Mouse (Mus musculus) liver, embryonic 14.5 days (tissue): ENCODE results near the gene Btn1a1. TPM values are rescaled to one million over a fixed set of nuclear protein-coding genes. Genes with fewer than 3 reads are reported as not detected.
A peak's percentile ranks its signal among the peaks of the same experiment; 100 is the strongest.

Experiments used
- ATAC-seq: fragments of 200-750 bp; cut with Nextera tagmentation; 2 replicates; pipeline ENCODE4 v1.8.0; 2017; ENCODE audit warnings: moderate number of reproducible peaks, mild to moderate bottlenecking, moderate library complexity; ENCODE audit not compliant: insufficient read depth
- DNase-seq, 3 experiments: peaks; one replicate each; pipeline ENCODE4 v3.0.0-alpha.2; 2012 to 2013; ENCODE audit warnings: low read depth in 3 of 3, low spot score in 3 of 3
- H3K27ac ChIP-seq: fragments of 300-500 bp; sonication (generic); 2 replicates; pipeline ENCODE4 v1.5.1; 2014; ENCODE audit warnings: moderate library complexity, mild to moderate bottlenecking, control low read depth, inconsistent platforms
- H3K27me3 ChIP-seq: fragments of 300-500 bp; sonication (generic); 2 replicates; pipeline ENCODE4 v1.6.1; 2014; ENCODE audit warnings: mild to moderate bottlenecking, low read length, moderate library complexity; ENCODE audit not compliant: control insufficient read depth, insufficient read depth
- H3K36me3 ChIP-seq: fragments of 300-500 bp; sonication (generic); replicated peaks from 2 replicates; pipeline ENCODE4 v1.6.1; 2014; ENCODE audit warnings: low read depth; ENCODE audit not compliant: control insufficient read depth, insufficient read depth
- H3K4me1 ChIP-seq, 2 experiments: fragments of 200-500 bp in 1 of 2; fragments of 300-500 bp in 1 of 2; sonication (generic) in 1 of 2; replicated peaks; 2 replicates each; pipeline ENCODE4 v1.6.1; 2012 to 2014; ENCODE audit warnings: antibody characterized with exemption in 1 of 2, inconsistent platforms in 1 of 2, low read length in 1 of 2; ENCODE audit not compliant: control insufficient read depth in 2 of 2, insufficient read depth in 2 of 2
- H3K4me2 ChIP-seq: fragments of 300-500 bp; sonication (generic); 2 replicates; pipeline ENCODE4 v1.6.1; 2014; ENCODE audit warnings: low read depth, mild to moderate bottlenecking, control low read depth, moderate library complexity
- H3K4me3 ChIP-seq, 2 experiments: fragments of 200-500 bp in 1 of 2; fragments of 300-500 bp in 1 of 2; sonication (generic) in 1 of 2; 2 replicates each; pipeline ENCODE4 v1.5.1; 2012 to 2014; ENCODE audit warnings: low read depth in 2 of 2, low read length in 2 of 2, mild to moderate bottlenecking in 2 of 2, control low read depth in 1 of 2, inconsistent platforms in 1 of 2, moderate library complexity in 1 of 2; ENCODE audit not compliant: insufficient read depth in 1 of 2
- H3K9ac ChIP-seq: fragments of 300-500 bp; sonication (generic); replicated peaks from 2 replicates; pipeline ENCODE4 v1.6.1; 2014; ENCODE audit warnings: mild to moderate bottlenecking, control low read depth, moderate library complexity
- H3K9me3 ChIP-seq: fragments of 300-500 bp; sonication (generic); 2 replicates; pipeline ENCODE4 v1.6.1; 2016; ENCODE audit warnings: low read length, mixed read lengths; ENCODE audit not compliant: control insufficient read depth
- CTCF ChIP-seq: IDR thresholded peaks from 2 replicates; pipeline ENCODE4 v1.5.1; 2016; ENCODE audit warnings: antibody characterized with exemption, low read depth, control low read depth
- EP300 ChIP-seq: IDR thresholded peaks from 2 replicates; pipeline ENCODE4 v1.6.1; 2016; ENCODE audit warnings: antibody characterized with exemption, low read depth
- WGBS: fragments of 180-500 bp; shearing (Covaris S2); extraction: QIAGEN DNeasy Blood & Tissue Kit; methylation state at CpG from one replicate; pipeline ENCODE4 v1.1.7; 2014; ENCODE audit not compliant: insufficient replicate concordance; 5-methylcytosine and 5-hydroxymethylcytosine counted together
- polyA plus RNA-seq, 2 experiments: library from polyadenylated mRNA; depleted of rRNA in 1 of 2; stranded (reverse) in 1 of 2; unstranded in 1 of 2; fragments of >200 nt; fragmentation: Nextera tagmentation in 1 of 2; extraction: Ambion mirVana in 1 of 2; gene quantifications; 2 replicates each; pipeline versions ENCODE4 v1.2.1 to v1.2.3; 2012 to 2014

Btn1a1 gene
- polyA plus RNA-seq, 2 experiments: 1.5 to 2.1 TPM

DNA sequence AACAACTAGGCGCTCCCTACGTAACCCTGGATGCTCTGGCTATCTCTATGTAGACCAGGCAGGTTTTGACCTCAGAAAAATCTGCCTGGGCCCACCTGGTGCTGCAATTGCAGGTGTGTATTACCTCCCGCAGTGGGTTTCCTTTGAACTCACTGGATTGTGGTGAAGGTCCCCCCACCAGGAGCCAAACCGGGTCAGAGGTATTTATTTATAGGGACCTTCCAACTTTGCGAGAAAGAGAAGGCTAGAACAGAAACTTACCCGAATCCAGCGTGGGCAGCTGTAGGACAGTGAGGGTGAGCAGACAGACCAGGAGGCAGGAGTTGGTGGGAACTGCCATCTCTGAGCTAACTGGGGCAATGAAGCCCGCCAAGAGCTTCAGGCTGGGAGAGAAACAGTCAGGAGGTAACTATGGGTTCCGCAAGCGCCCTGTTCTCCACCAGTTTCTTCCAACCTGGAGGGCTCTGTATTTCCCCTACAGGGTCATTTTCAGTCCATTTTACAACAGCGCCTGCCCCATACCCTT, 797 bp downstream of the Btn1a1 start:
- peak; percentile 14; the same call in 1 of the 2 replicates for ATAC-seq
- Histone ChIP-seq H3K27me3 (no peaks in the 10 kb centered on the region), H3K36me3 (no peaks in the 10 kb centered on the region), H3K4me3 (peak overlapping the region; percentile 66 to 89), H3K9ac (peak overlapping the region; percentile 73), H3K4me1 (peaks cover 12 to 27% of the 10 kb centered on the region in 2 experiments), H3K4me2 (peak overlapping the region; percentile 79), H3K27ac (peak overlapping the region; percentile 61), H3K9me3 (no peaks in the 10 kb centered on the region)
- 1% methylated on average over 11 of the region's 11 CpGs for WGBS
- TF ChIP-seq CTCF: no peak
- TF ChIP-seq EP300: no peak
- no peak for DNase-seq

DNA sequence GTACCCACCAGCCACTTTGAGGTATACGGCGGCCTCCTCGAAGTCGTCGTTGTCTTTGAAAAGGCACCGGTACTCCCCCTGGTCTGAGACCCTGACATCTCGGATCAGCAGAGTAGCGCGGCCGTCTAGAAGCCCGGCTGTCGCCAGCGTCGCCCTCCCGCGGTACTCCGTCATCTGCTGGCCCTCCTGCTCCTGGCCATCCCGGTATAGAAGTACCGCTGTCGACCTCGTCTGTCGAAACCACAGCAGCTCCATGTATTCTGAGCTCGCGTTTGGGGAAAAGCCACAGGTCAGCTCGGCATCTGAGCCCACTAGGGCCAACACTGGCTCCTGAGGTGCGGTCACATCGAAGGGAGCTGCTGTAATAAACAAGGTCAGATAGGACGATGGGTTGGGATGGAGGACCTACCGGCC, 1.5 kb downstream of the Btn1a1 start:
- peak; percentile 10; the same call in 1 of the 2 replicates for TF ChIP-seq CTCF
- no peak for TF ChIP-seq EP300
- Histone ChIP-seq H3K9me3 (no peaks in the 10 kb centered on the region), H3K4me3 (peak overlapping the region; percentile 66 to 89), H3K4me1 (peaks cover 19 to 31% of the 10 kb centered on the region in 2 experiments), H3K9ac (peak overlapping the region; percentile 73), H3K4me2 (peak overlapping the region; percentile 79), H3K27ac (peak overlapping the region; percentile 61), H3K36me3 (no peaks in the 10 kb centered on the region), H3K27me3 (no peaks in the 10 kb centered on the region)
- DNase-seq (no peak), ATAC-seq (peak; percentile 50)
- WGBS: under 1% methylated on average over 29 of the region's 29 CpGs

DNA sequence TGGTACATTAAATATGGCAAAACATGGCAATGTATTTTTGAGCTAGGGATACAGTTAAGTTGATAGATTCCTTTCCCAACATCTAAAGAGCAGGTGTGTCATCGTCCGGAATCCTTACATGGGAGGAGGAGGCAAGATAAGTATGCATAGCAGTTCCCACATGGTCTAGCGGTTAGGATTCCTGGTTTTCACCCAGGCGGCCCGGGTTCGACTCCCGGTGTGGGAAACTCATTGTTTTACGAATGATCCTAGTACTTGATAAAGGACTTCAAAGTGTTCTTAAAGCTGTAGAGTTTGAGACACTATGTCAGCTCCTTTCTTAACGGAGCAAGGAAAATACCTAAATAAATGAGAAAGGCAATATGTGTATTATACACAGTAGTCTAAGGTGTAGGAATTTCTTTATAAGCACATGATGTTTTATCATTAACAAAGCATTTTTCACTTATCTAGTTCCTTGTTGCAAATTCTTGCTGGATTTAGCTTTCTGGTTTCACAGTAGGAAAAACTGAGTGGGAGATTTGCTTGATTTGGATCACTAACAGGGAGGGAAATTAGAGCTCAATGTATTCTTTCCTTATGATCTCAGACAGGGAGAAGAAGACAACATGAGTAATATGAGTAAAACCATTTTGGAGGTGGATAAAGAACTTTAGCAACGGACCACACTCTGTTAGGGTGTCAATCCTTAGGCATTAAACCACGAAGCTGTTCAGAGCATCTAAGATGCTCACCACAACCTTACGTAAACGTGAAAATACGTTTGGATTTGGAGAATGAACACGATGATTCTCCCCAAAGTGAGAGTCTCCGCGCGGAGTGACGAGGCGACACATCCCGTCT, 2.1 kb downstream of the Btn1a1 start:
- H3K27ac ChIP-seq: peak overlapping the region; percentile 61
- peaks cover 25 to 37% of the 10 kb centered on the region in 2 experiments for H3K4me1 ChIP-seq
- no peaks in the 10 kb centered on the region for H3K9me3 ChIP-seq
- WGBS: under 1% methylated on average over 21 of the region's 21 CpGs
- ATAC-seq (peak; percentile 30), DNase-seq (peak in 2 of 3 experiments; percentile 69 to 82)
- TF ChIP-seq EP300 (no peak), CTCF (no peak)
- peak overlapping the region; percentile 66 to 89 for H3K4me3 ChIP-seq
- H3K36me3 ChIP-seq: no peaks in the 10 kb centered on the region
- H3K4me2 ChIP-seq: peak overlapping the region; percentile 79
- H3K9ac ChIP-seq: peak overlapping the region; percentile 73
- no peaks in the 10 kb centered on the region for H3K27me3 ChIP-seq

DNA sequence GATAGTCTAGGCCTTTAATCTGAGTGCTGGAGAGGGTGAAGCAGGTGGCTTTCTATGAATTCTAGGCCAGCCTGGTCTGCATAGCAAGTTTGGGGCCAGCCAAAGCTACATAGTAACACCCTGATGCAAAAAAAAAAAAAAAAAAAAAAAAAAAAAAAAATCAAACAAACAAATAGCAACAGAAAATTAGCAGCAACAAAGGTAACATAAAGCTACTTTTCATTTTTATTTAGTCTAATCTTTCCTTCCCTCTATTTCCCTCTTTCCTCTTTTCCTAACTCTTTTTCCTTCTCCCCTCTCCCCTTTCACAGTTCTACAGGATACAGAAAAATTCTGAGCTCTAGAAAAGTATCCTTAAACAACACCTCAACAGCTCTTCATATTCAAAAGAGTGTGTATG, 3.0 kb downstream of the Btn1a1 start:
- ATAC-seq (no peak), DNase-seq (no peak)
- Histone ChIP-seq H3K36me3 (no peaks in the 10 kb centered on the region), H3K4me1 (peaks cover 35 to 44% of the 10 kb centered on the region in 2 experiments), H3K4me2 (no peak overlapping the region), H3K9me3 (no peaks in the 10 kb centered on the region), H3K4me3 (no peak overlapping the region), H3K9ac (no peak overlapping the region), H3K27me3 (no peaks in the 10 kb centered on the region), H3K27ac (no peak overlapping the region)
- TF ChIP-seq EP300 (no peak), CTCF (no peak)

DNA sequence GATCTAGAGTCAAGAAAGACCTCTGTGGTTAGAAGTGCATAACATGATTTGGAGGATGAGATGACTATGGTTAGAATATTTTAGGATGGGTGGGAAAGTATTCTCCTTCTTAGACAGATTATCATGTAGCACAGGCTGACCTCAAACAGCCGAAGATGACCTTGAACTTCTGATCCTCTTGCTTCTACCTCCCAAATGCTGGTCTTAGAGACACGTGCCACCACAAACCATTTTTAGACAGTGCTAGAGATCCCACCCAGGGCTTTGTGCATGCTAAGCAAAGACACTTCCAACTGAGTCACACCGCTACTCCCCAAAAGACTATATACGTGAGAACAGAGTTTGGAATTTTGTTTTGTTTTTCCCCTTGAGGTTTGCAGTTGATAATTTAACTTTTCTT, 3.6 kb downstream of the Btn1a1 start:
- Histone ChIP-seq H3K27ac (no peak overlapping the region), H3K4me1 (peaks cover 37 to 46% of the 10 kb centered on the region in 2 experiments), H3K27me3 (no peaks in the 10 kb centered on the region), H3K36me3 (no peaks in the 10 kb centered on the region), H3K9ac (no peak overlapping the region), H3K9me3 (no peaks in the 10 kb centered on the region), H3K4me2 (no peak overlapping the region), H3K4me3 (no peak overlapping the region)
- WGBS: 68% methylated on average over 4 of the region's 4 CpGs
- ATAC-seq (no peak), DNase-seq (no peak)
- TF ChIP-seq CTCF (no peak), EP300 (no peak)
